Mouse (Mus musculus): ENCODE data around the gene Gm49333.
"Not testable (repeated sequence)": the region's sequence is repeated elsewhere in the genome, so short reads cannot be mapped to it uniquely, and the experiment has no call there.

The Gm49333 gene

DNA sequence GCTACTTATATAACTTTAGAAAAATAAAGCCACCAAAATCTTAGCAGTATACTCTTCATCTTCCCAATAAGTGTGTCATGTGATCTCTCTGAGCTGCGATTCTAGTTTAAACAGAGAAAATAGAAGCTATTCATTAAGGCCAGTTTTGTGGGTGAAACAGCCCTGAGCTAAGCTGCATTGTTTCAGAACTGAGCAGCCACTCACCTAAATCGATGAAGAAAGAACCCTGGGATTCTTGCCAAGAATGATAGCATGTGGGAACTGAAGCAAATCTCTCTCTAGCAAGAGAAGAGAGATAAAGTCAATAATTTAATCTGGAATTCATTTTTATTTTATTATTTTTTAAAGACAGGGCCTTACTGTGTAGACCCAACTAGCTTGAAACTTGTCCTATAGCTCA, 11.8 kb downstream of the Gm49333 start:
- DNase-seq (ENCODE audit: low read depth, low spot score): no peak

DNA sequence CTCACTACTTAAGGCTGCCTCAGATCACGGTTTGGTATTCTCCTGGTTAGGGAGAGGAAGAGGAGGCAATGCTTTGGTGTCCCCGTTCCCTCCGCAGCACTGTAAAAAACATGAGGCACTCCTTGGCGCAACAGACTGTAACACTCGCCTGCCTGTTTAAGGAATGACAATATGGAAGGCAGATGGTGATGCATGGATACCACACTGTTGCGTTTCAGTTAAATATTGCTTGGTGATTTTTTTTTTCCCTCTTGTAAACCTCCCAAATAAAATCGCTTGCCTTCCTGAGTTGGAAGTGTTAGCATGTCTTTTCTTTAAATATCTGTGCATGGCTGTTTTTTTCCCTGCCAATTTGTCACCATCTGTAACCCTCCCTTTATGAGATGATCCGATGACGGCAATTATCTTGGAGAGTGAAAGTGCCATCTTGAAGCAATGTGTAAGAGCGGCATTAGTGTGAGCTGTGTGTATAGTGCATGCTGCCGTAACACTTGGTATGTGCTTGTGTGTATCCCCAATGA, 17.5 kb downstream of the Gm49333 start:
- DNase-seq (ENCODE audit: low read depth, low spot score): no peak

GRCm38 (mm10) chr16:20629731-20630634, 18.6 kb downstream of the Gm49333 start, which contains the start of gene Ece2:
Gene Ece2, plus strand, starts transcription at chr16:20629828.
- no peak for DNase-seq (ENCODE audit: low read depth, low spot score)

- no peak for DNase-seq (ENCODE audit: low read depth, low spot score)
These were observed 26.0 kb downstream of the Gm49333 start for GRCm38 (mm10) chr16:20637410-20637809.

DNA sequence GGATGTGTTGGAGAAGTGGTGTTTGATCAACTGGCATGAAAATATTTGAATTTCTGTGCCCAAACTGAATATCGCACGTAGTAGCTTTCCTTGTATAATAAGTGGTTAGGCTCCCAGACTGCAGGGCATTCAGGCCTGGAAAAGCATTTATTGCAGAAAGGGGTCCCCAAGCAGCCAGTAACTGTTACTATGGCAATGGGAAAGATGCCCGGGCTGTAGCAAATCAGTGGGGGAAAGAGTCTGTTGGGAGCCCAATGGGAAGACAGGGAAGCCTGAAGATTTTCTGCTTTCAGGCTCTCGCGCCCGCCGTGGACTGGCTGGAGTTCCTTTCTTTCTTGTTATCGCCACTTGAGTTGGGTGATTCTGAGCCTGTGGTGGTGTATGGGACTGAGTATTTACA, 27.0 kb downstream of the Gm49333 start:
- DNase-seq (ENCODE audit: low read depth, low spot score): no peak

DNA sequence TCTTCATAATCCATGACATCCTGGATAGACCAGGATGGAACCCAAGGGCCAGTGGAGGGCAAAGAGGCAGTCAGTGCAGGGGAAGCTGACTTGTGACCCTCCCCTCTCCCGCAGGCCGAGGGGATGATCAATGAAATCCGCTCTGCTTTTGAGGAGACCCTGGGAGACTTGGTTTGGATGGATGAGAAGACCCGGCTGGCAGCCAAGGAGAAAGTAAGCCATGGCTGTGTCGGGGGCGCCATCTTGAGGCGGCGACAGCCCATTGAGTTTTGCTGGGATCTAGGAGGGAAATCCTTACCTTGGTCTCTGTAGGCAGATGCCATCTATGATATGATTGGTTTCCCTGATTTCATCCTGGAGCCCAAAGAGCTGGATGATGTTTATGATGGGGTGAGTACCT, 30.8 kb downstream of the Gm49333 start:
- DNase-seq (ENCODE audit: low read depth, low spot score): peak; percentile 51

DNA sequence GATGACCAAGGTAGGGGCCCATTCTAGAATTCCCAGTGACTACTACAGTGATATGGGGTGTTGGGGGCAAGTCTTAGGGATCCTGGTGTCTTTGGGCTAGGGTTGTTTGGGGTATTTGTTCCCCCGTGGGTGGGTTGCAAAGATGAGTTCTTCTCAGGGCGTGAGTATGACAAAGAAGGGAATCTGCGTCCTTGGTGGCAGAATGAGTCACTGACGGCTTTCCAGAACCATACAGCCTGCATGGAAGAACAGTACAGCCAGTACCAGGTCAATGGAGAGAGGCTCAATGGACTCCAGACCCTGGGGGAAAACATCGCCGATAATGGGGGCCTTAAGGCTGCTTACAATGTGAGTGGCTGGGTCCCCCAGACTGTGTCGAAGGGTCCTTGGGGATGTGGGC, 32.5 kb downstream of the Gm49333 start:
- DNase-seq (ENCODE audit: low read depth, low spot score): no peak

DNA sequence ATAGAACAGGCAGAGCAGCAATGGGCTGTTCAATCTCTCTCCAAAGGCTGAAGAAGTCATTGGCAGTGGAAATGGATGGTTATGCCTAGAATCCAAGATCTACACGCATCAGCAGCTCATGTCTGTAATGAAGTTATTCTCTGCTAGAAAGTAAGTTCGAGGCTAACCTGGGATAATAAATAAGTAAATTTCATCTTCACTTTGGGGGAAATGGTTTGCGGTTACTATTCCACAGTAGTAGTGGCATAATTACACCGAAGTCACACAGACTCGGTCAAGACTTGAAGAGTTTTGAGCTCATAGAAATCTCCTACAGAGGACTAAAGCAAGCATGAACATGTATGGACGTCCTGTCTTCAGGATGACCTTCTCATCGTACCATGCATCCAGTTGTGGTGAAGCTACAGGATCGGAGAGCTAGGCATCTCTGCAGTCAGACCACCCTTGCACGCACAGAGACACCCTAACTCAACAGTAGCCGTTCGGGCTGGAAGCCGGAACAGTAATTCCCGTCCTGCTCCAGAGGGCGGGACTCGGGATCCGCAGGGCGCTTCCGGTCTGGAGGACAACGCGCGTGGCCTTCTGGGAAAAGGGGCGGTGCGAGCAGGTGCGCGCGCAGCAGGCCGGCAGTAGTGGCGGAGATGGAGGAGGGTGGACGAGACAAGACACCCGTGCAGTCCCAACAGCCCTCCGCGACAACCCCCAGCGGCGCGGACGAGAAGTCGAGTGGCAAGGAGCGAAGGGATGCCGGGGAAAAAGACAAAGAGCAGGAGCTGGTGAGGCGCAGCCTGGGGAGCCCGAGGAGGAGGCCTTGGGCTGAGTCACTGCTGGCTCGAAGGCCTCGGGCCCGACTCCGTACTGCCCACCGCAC, 39.9 kb downstream of the Gm49333 start, which contains the start of gene Psmd2:
TSS of gene Psmd2 (plus strand) at position 577 of the 871 bp plus-strand sequence.
- peak; percentile 91 for DNase-seq (ENCODE audit: low read depth, low spot score)

DNA sequence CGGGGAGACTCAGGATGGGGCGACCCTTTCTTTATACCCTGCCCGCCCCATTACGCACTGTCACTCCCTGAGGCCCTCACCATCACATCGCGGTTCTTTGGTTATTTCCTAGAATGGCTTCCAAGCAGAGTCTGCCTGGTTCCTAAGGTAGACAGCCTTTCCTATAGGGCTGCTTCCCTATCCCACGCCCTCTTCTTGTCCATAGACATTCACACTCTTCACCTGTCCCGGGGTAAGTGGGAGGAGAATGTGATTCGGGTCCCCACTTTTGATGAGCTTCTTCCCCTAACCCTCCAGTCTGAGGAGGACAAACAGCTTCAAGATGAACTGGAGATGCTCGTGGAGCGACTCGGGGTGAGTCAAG, 40.5 kb downstream of the Gm49333 start:
- no peak for DNase-seq (ENCODE audit: low read depth, low spot score)

DNA sequence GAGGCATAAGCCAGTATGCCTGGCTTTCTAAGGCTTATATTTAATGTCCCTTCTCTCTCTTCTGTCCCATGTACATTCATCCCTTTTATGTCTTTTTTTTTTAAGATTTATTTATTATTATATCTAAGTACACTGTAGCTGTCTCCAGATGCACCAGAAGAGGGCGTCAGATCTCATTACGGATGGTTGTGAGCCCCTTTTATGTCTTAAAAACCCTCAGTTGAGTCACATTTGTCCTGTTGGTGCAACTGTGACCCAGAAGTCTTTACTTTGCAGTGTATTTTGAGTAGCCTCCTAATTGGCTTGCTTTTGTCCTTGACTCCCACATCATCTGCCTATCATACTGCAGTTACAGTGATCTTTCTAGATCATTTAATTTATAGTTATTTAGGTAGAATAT, 41.9 kb downstream of the Gm49333 start:
- DNase-seq (ENCODE audit: low read depth, low spot score): no peak

DNA sequence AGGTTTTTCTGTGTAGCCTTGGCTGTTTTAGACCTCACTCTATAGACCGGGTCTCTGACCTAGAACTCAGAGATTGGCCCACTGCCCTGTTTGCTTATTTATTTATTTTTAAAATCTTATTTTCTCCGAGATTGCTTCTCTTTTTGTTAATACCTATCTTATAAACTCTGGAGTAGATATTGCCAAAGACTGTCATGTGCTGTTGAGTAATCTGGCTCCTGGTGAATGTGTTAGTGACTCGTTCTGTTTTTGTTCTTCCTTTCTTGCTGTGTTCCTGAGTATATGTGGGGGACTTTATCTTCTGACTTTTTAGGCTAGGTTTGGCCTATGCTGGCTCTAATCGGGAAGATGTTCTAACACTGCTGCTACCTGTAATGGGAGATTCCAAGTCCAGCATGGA, 46.3 kb downstream of the Gm49333 start:
- DNase-seq (ENCODE audit: low read depth, low spot score): no peak

DNA sequence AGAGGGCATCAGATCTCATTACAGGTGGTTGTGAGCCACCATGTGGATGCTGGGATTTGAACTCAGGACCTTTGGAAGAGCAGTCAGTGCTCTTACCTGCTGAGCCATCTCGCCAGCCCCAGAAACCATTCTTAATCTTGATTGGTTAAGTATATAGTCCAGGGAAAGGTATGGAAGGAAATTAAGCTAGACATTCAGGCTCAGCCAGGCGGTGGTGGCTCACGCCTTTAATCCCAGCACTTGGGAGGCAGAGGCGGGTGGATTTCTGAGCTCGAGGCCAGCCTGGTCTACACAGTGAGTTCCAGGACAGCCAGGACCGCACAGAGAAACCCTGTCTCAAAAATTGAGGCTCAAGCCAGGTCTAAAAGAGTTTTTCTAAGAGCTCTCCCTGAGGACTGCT, 56.6 kb downstream of the Gm49333 start, which contains the start of gene Eif4g1:
TSS of gene Eif4g1 (plus strand) at position 301 of the 400 bp plus-strand sequence.
- not testable (repeated sequence) for DNase-seq (ENCODE audit: low read depth, low spot score)

DNA sequence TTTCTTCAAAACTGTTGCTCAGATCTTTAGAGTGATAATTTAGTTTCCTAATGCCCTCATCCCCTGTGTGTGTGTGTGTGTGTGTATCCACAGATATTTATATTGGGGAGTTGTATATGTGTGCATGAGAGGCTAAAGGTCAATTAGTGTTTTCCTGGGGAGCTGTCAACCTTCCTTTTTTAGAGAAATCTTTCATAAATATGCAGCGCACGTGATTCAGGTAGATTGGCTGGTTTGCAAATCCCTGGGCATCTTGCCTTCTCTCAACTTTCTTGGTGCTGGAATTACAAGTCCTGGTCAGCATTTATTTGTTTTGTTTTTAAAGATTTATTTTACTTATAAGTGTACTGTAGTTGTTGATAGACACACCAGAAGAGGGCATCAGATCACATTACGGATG, 58.9 kb downstream of the Gm49333 start:
- no peak for DNase-seq (ENCODE audit: low read depth, low spot score)

DNA sequence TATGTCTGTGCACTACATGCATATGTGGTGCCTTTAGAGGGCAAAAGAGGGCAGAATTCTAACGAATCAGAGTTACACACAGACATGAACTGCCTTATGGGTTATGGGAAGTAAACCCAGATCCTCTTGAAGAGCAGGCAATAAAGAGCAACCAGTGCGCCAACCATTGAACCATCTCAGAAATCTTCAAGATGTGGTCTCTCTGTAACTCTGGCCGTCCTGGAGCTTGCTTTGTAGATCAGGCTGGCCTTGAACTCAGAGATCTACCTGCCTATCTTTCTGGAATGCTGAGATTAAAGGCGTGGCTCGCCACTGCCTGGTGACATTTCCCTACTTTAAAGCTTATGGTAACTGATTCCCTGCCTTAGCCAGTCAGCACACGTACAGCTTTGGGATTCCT, 60.5 kb downstream of the Gm49333 start:
- no peak for DNase-seq (ENCODE audit: low read depth, low spot score)

- DNase-seq (ENCODE audit: low read depth, low spot score): peak; percentile 97
These were observed 61.1 kb downstream of the Gm49333 start for GRCm38 (mm10) chr16:20672500-20672902.

GRCm38 (mm10) chr16:20672965-20673705, 61.7 kb downstream of the Gm49333 start:
- DNase-seq (ENCODE audit: low read depth, low spot score): no peak

GRCm38 (mm10) chr16:20673706-20674303, 62.4 kb downstream of the Gm49333 start:
- DNase-seq (ENCODE audit: low read depth, low spot score): no peak

DNA sequence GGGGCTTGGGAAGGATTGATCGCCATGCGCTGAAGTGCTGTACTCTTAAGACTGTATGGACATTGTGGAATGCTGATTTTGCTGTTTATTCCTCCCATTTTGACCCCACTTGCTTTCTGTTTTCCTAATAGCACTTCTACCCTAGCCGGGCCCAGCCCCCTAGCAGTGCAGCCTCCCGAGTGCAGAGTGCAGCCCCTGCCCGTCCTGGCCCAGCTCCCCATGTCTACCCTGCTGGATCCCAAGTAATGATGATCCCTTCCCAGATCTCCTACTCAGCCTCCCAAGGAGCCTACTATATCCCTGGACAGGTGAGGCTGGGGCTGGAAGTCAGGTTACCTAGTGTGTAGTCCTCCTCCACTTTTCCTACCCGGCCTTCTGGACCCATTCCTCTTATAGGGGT, 63.8 kb downstream of the Gm49333 start:
- no peak for DNase-seq (ENCODE audit: low read depth, low spot score)

DNA sequence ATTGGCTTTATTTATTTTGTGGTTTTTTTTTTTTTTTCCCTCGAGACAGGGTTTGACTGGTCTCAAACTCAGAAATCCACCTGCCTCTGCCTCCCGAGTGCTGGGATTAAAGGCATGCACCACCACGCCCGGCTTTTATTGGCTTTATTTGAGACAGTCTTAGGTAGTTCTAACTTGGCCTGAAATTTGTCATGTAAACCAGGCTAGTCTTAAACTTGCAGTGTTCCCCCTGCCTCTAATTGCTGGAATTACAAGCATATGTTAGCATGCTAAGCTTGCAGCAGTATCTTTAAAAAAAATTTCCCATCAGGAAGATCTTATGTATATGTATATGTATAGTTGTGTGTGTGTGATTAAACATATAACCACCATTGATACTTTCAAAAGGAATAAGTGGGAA, 65.3 kb downstream of the Gm49333 start:
- DNase-seq (ENCODE audit: low read depth, low spot score): no peak

DNA sequence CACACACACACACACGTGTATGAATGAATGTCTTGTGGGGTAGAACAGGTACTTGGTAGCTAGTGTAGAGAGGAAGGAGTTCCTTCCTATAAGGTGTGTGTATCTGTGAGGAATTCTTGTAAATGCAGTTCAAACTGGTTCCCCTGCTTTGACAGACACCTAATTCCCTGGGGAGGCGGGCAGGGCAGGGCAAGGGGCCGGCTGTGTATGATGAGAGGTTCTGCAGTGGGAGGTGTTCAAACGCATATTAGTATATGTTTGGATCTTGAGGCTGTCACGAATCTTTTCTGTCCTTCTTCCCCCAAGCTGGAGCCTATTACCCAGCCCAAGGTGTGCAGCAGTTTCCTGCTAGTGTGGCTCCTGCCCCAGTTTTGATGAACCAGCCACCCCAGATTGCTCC, 66.0 kb downstream of the Gm49333 start:
- no peak for DNase-seq (ENCODE audit: low read depth, low spot score)

Measured in forelimb bud, embryonic 11.5 days (tissue).